Mouse (Mus musculus) limb, embryonic 15.5 days (tissue): ENCODE results near the gene Wdr74. TPM values are rescaled to one million over a fixed set of nuclear protein-coding genes. Genes with fewer than 3 reads are reported as not detected.
A peak's percentile ranks its signal among the peaks of the same experiment; 100 is the strongest.
"Not testable (repeated sequence)": the region's sequence is repeated elsewhere in the genome, so short reads cannot be mapped to it uniquely, and the experiment has no call there.

ENCODE experiments used
- ATAC-seq: fragments of 200-750 bp; cut with Nextera tagmentation; 2 replicates; pipeline ENCODE4 v1.8.0; 2017; ENCODE audit warnings: low read depth, moderate TSS enrichment; ENCODE audit not compliant: insufficient number of reproducible peaks, low FRiP score, low TSS enrichment
- H3K27ac ChIP-seq: fragments of 300-500 bp; sonication (generic); 2 replicates; pipeline ENCODE4 v1.5.1; 2015; ENCODE audit warnings: moderate library complexity, mild to moderate bottlenecking, inconsistent platforms
- H3K27me3 ChIP-seq: fragments of 300-500 bp; sonication (generic); 2 replicates; pipeline ENCODE4 v1.6.1; 2015; ENCODE audit warnings: inconsistent platforms
- H3K36me3 ChIP-seq: fragments of 300-500 bp; sonication (generic); 2 replicates; pipeline ENCODE4 v1.6.1; 2015; ENCODE audit warnings: inconsistent platforms
- H3K4me1 ChIP-seq: fragments of 300-500 bp; sonication (generic); 2 replicates; pipeline ENCODE4 v1.6.1; 2015; ENCODE audit warnings: inconsistent platforms
- H3K4me2 ChIP-seq: fragments of 300-500 bp; sonication (generic); 2 replicates; pipeline ENCODE4 v1.6.1; 2015; ENCODE audit warnings: mild to moderate bottlenecking, inconsistent platforms
- H3K4me3 ChIP-seq: fragments of 300-500 bp; sonication (generic); 2 replicates; pipeline ENCODE4 v1.5.1; 2015; ENCODE audit warnings: mild to moderate bottlenecking, inconsistent platforms
- H3K9ac ChIP-seq: fragments of 300-500 bp; sonication (generic); 2 replicates; pipeline ENCODE4 v1.6.1; 2015; ENCODE audit warnings: inconsistent platforms
- H3K9me3 ChIP-seq: fragments of 300-500 bp; sonication (generic); 2 replicates; pipeline ENCODE4 v1.6.1; 2016; ENCODE audit warnings: inconsistent platforms
- WGBS: fragments of 180-500 bp; shearing (Covaris S2); methylation state at CpG from one replicate; pipeline ENCODE4 v1.1.7; 2015; 5-methylcytosine and 5-hydroxymethylcytosine counted together
- polyA plus RNA-seq: library from polyadenylated mRNA; unstranded; fragments of >200 nt; fragmentation: Nextera tagmentation; extraction: Ambion mirVana; gene quantifications from 2 replicates; pipeline ENCODE4 v1.2.1, GENCODE M21; 2015

Wdr74 gene
- polyA plus RNA-seq, 1 experiment from 2014 or later, result 96.0 TPM

DNA sequence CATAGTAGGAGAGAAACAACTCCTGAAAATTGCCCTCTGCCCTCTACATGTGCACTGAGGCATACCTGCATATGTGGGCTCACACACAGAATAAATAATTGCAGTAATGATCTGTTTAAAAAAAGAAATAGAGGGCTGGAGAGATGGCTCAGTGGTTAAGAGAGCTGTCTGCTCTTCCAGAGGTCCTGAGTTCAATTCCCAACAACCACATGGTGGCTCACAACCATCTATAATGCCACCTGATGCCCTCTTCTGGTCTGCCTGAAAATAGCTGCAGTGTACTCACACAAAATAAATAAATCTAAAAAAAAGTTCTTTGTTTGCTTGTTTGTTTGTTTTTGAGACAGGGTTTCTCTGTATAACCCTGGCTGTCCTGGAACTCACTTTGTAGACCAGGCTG lies 16.6 kb upstream of the Wdr74 start:
- not testable (repeated sequence) for H3K27ac ChIP-seq, H3K4me2 ChIP-seq, H3K4me3 ChIP-seq, H3K9me3 ChIP-seq, H3K9ac ChIP-seq, H3K27me3 ChIP-seq, ATAC-seq, H3K36me3 ChIP-seq
- peaks cover 14% of the 10 kb centered on the region for H3K4me1 ChIP-seq

DNA sequence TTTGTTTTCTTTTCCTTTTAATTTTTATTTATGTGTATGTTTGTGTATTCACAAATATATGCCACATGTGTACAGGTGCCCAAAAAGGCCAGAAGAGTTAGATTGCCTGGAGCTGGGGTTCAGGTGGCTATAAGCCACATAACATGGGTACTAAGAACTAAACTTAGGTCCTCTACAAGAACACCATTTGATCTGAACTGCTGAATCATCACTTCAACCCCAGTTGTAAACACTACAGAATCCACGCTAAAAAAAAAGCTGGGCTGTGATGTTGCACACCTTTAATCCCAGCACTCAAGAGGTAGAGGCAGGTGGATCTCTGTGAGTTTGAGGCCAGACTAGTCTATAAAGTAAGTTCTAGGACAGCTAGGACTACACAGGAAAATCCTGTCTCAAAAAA lies 14.2 kb upstream of the Wdr74 start:
- Histone ChIP-seq H3K4me3 (no peak overlapping the region), H3K9me3 (no peaks in the 10 kb centered on the region), H3K4me2 (no peak overlapping the region), H3K27ac (no peak overlapping the region), H3K27me3 (no peaks in the 10 kb centered on the region), H3K9ac (no peak overlapping the region), H3K36me3 (peaks cover 19% of the 10 kb centered on the region), H3K4me1 (peaks cover 25% of the 10 kb centered on the region)
- no peak for ATAC-seq
- 68% methylated on average over 1 of the region's 1 CpGs for WGBS

DNA sequence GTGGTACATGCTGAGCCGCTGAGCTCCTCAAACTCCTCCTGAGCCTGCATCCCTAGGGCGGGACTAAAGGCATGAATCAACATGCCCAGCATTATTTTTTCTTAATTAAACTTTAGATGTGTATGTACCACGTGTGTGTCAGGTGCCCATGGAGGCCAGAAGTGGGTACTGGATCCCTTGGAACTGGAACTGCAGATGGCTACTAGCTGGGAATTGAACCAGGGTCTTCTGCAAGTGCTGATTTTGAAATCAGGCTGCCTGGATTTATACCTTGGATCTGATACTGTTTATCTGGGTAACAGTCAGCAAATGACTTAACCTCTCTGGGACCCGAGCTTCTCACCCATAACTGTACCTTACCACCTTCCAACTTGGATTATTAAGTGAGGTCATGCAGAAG lies 13.6 kb upstream of the Wdr74 start:
- Histone ChIP-seq H3K27ac (no peak overlapping the region; the same call in 1 of the 2 replicates), H3K9me3 (no peaks in the 10 kb centered on the region), H3K4me1 (peaks cover 29% of the 10 kb centered on the region), H3K4me3 (peak overlapping the region; percentile 75), H3K9ac (no peak overlapping the region; the same call in 1 of the 2 replicates), H3K27me3 (no peaks in the 10 kb centered on the region), H3K36me3 (peaks cover 23% of the 10 kb centered on the region), H3K4me2 (peak overlapping the region; percentile 58)
- ATAC-seq, result no peak
- 35% methylated on average over 4 of the region's 4 CpGs for WGBS

DNA sequence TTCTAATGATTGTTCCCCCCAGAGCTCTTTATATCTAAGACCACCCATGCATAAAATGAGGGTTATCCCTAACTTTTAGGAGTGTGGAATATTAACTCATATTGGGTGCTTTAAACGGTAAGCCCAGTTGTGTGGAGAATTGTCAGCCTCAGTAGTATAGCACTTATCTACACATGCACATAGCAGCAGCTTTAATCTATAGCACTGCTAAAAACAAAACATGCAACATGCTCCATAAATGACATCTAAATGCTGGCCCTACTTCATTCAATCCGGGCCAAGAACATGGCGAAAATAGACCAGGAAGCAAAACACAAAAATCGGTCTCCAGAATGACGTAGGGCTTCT lies 13.1 kb upstream of the Wdr74 start:
- peak overlapping the region; percentile 79 for H3K9ac ChIP-seq
- H3K4me3 ChIP-seq, result peak overlapping the region; percentile 75
- peaks cover 29% of the 10 kb centered on the region for H3K4me1 ChIP-seq
- WGBS, result under 1% methylated on average over 5 of the region's 5 CpGs
- H3K27me3 ChIP-seq, result no peaks in the 10 kb centered on the region
- no peak for ATAC-seq
- peak overlapping the region; percentile 97 for H3K27ac ChIP-seq
- H3K9me3 ChIP-seq, result no peaks in the 10 kb centered on the region
- peak overlapping the region; percentile 58 for H3K4me2 ChIP-seq
- peaks cover 23% of the 10 kb centered on the region for H3K36me3 ChIP-seq

DNA sequence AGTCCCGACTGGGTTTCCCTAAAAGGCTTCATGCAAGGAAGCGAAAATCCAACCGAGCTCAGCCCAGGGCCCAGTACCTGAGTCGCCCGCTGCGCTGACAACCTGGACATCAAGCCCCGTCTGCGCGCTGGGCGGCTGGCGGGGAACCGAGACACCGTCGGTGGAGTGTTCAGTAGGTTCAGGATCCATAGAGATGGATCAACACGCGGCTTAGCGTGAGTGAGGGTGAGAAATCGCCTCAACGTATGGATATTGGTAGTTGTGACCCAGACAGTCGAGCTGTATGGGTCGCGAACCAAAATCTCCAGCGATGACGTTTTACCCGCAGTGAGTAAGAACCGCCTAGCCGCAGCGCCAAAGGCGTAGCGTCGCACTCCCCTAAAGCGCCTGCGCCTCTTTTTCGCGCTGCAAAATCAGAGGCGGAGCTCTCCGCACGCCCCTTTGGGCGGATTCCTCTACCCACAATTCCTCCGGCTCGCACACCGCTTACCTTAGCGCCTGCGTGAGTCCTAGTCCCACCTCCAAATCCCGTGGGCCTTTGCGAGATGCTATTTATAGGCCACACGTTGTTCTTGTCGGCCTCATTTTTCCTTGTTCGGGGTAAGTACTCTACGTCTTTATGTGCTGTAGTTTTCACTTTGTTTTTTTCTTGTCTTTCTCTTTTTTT lies 12.6 kb upstream of the Wdr74 start, which contains the start of gene Slc3a2:
Gene Slc3a2 (minus strand): TSS at position 463 of the 667 bp plus-strand sequence.
- H3K27ac ChIP-seq, result peak within 1 kb of the TSS; percentile 97
- H3K9me3 ChIP-seq, result no peaks in the 10 kb centered on the region
- H3K27me3 ChIP-seq, result no peaks in the 10 kb centered on the region
- ATAC-seq, result peak; percentile 94
- peak within 1 kb of the TSS; percentile 89 for H3K9ac ChIP-seq
- WGBS, result under 1% methylated on average over 50 of the region's 50 CpGs
- H3K36me3 ChIP-seq, result peaks cover 23% of the 10 kb centered on the region
- H3K4me3 ChIP-seq, result peak within 1 kb of the TSS; percentile 75
- peaks cover 29% of the 10 kb centered on the region for H3K4me1 ChIP-seq
- H3K4me2 ChIP-seq, result peak within 1 kb of the TSS; percentile 58

DNA sequence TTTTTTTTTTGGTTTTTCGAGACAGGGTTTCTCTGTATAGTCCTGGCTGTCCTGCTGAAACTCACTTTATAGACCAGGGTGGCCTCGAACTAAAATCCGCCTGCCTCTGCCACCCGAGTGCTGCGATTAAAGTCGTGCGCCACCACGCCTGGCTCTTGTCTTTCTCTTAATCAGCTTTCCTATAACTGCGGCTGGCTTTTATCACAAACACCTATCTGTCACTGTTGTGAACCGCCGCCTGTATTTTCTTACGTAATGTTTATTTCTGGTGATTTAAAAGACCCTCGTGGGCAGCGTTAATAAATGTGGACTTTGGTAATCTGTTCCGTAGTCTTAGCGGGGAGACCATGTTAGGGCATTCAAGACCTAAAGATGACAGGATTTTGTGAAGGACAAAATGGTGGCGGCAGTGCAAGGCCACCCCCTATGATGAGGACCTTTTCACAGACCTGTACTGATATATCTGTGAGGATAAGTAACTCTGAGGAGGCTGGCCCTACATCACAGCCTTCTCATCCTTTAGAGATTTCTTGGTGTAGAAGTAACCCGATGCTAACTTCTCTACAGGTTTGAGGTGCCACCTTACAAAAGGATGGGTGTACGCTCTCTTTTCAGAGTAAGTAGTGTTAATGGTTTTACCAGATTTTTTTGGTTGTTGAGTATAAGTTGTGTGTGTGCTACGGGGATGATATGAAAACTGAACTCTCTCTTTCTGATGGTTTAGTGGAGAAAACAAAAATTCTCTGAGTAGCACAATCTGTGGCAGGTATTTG lies 11.9 kb upstream of the Wdr74 start:
- peak overlapping the region; percentile 90 for H3K27ac ChIP-seq

DNA sequence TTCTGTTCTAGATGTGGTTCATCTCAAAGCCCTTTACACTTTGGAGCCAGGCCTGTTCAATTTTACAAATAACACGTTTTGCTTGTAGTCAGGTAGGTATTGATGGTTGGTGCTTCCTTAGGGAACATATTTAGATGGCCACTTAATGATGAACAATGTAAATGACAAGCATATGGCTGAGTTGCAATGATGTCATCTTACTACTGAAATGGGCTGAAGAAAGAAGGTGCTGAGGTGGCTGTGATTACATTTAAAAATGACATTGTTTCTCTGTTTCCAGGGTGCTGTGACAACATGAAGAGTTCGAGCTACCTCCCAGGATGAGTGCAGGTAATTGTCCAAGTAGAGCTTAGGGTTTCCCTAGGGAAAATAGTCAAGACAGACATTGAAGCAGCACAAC lies 11.2 kb upstream of the Wdr74 start:
- Histone ChIP-seq H3K9me3 (no peaks in the 10 kb centered on the region), H3K27ac (peak overlapping the region; percentile 90), H3K4me2 (peak overlapping the region; percentile 52), H3K4me1 (peaks cover 29% of the 10 kb centered on the region), H3K36me3 (peaks cover 23% of the 10 kb centered on the region), H3K27me3 (no peaks in the 10 kb centered on the region), H3K4me3 (peak overlapping the region; percentile 75), H3K9ac (peak overlapping the region; percentile 89)
- WGBS, result 1% methylated on average over 2 of the region's 2 CpGs
- ATAC-seq, result no peak

More for the DNA sequence above, 11.9 kb upstream of the Wdr74 start:
- no peaks in the 10 kb centered on the region for H3K9me3 ChIP-seq
- H3K9ac ChIP-seq, result peak overlapping the region; percentile 89
- H3K36me3 ChIP-seq, result peaks cover 23% of the 10 kb centered on the region
- 0% methylated on average over 20 of the region's 20 CpGs for WGBS
- peaks cover 29% of the 10 kb centered on the region for H3K4me1 ChIP-seq
- H3K4me3 ChIP-seq, result peak overlapping the region; percentile 75
- peak overlapping the region; percentile 52 for H3K4me2 ChIP-seq
- no peak for ATAC-seq
- H3K27me3 ChIP-seq, result no peaks in the 10 kb centered on the region

DNA sequence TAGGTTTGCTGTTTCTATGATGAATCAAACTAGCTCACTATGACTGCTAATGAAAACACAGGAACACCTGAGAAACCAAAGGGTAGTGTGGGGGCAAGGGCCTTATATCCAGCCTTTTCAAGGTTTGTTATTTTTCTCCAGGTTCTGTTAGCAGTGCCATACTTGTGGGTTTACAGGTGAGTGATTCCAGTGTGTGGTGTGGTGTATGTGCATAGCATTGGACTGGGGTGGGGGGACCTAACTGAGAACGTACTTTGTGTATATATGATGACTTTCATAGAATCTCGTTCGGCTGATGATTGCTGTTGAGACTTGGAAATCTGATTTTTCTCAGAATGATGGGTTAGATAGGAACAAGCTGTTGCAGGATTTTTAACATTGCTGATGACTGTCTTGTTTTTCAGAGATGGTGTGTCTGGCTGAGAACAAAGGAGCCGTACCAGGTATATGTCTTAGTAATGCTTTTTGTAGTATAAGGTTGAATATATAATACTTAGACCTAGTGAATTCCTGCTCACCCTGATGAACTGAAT lies 10.5 kb upstream of the Wdr74 start:
- peaks cover 23% of the 10 kb centered on the region for H3K36me3 ChIP-seq
- H3K4me1 ChIP-seq, result peaks cover 29% of the 10 kb centered on the region
- WGBS, result 42% methylated on average over 4 of the region's 4 CpGs
- H3K4me2 ChIP-seq, result peak overlapping the region; percentile 52
- ATAC-seq, result no peak
- no peaks in the 10 kb centered on the region for H3K9me3 ChIP-seq
- H3K9ac ChIP-seq, result no peak overlapping the region
- H3K27me3 ChIP-seq, result no peaks in the 10 kb centered on the region
- no peak overlapping the region; the same call in 1 of the 2 replicates for H3K27ac ChIP-seq
- H3K4me3 ChIP-seq, result peak overlapping the region; percentile 75

DNA sequence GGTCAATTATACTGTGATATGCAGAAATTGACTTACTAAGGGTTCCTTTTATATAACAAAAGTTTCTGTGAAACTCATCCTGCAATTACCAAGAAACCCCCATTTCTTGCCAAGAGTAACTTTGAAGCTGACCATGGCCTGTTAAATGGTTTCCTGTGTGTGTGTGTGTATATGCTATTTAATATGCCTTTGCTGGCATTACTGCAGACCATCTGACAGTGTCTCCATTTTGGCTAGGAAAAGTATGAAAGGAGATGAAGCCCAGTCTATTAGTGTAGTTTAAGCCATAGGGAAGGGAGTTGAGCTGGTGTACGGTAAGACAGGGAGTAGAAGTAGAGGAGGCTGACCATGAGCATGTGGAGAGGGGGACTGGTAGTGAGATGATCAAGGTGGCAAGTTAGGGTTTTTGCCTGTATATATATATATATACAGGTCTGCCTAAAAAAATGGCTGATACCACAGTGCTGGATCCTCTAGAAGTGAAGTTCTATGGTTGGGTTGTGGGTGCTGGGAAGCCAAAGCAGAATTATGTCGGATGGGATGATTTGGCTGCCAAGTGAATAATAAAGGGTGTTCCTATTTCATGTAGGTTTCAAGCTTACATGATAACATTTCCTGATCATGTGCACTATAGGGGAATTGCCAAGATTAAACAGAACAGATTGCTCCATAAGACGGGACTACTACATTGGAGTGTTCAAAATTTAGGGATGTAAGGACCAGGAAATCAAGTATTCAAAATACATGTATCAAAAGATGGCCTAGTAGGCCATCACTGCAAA lies 8.8 kb upstream of the Wdr74 start:
- no peaks in the 10 kb centered on the region for H3K9me3 ChIP-seq
- H3K36me3 ChIP-seq, result peaks cover 23% of the 10 kb centered on the region
- no peak for ATAC-seq
- WGBS, result 19% methylated on average over 3 of the region's 3 CpGs
- H3K9ac ChIP-seq, result no peak overlapping the region
- H3K4me2 ChIP-seq, result no peak overlapping the region
- H3K4me3 ChIP-seq, result no peak overlapping the region
- H3K27ac ChIP-seq, result no peak overlapping the region
- no peaks in the 10 kb centered on the region for H3K27me3 ChIP-seq
- H3K4me1 ChIP-seq, result peaks cover 26% of the 10 kb centered on the region

DNA sequence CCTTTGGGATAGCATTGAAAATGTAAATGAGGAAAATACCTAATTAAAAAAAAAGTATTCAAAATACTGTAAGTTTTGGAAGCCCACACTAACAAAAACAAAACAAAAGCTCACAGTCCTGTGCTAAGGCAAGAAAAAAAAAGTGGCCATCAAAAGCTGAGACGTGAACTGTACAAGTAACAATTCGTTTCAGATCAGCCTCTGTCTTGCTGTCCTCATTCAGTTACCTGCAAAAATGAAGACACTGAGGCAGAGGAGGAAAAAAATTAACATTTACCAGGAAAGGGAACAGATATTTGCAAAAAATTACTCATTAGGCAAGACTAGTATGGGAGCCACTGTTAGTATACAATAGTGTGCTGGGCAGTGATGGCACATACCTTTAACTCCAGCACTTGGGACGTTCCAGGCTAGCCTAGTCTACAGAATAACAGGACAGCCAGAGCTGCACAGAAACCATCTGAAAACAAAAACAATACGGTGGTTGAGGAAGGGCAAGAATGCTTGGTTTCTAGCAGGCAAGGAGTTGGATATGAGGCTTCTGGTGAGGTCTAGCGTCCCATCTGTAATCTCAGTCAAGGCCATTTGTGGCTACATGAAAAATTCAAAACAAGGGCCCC lies 8.0 kb upstream of the Wdr74 start:
- Histone ChIP-seq H3K9me3 (no peaks in the 10 kb centered on the region), H3K4me3 (no peak overlapping the region), H3K27me3 (no peaks in the 10 kb centered on the region), H3K9ac (no peak overlapping the region), H3K4me1 (peaks cover 19% of the 10 kb centered on the region), H3K36me3 (peaks cover 23% of the 10 kb centered on the region), H3K27ac (no peak overlapping the region), H3K4me2 (no peak overlapping the region)
- no peak for ATAC-seq
- 21% methylated on average over 5 of the region's 5 CpGs for WGBS

DNA sequence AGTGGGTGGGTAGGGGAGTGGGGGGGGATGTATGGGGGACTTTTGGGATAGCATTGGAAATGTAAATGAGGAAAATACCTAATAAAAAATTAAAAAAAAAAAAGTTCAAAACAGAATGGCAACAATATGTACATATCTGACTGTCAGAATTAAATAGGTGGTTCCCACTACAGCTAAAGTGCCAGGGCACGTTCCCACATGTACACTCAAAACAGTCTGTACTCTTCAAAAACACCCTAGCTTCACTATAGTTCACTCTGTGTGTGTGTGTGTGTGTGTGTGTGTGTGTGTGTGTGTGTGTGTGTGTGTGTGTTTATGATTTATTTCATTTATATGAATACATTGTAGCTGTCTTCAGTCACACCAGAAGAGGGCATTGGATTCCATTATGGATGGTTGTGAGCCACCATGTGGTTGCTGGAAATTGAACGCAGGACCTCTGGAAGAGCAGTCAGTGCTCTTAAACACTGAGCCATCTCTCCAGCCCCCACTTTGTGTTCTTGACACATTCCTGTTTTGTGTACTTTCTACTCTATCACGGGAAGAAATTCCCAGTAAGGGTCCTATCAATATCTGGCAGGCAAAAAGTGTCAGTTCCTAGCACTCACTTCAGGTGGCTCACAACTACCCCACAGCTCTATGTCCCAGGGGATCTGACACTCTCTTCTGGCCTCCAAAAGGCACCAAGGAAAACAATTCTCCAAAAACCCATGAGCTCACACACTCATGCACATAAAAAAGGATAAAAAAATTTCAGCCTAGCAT lies 7.1 kb upstream of the Wdr74 start:
- WGBS, result 43% methylated on average over 3 of the region's 3 CpGs
- H3K9ac ChIP-seq, H3K4me3 ChIP-seq, H3K27ac ChIP-seq, H3K9me3 ChIP-seq, H3K27me3 ChIP-seq, H3K4me2 ChIP-seq, ATAC-seq: not testable (repeated sequence)
- Histone ChIP-seq H3K4me1 (peaks cover 19% of the 10 kb centered on the region), H3K36me3 (peaks cover 23% of the 10 kb centered on the region)
